Mouse (Mus musculus) gastrocnemius, postnatal 10 days (tissue): ENCODE data around the gene Gm3045. TPM values are rescaled to one million over a fixed set of nuclear protein-coding genes. Genes with fewer than 3 reads are reported as not detected.

Source experiments
- DNase-seq: peaks from one replicate; pipeline ENCODE4 v3.0.0; 2021; ENCODE audit warnings: mixed read lengths
- total RNA-seq, 2 experiments: library from RNA; stranded (reverse); gene quantifications; 2 replicates each; pipeline ENCODE4 v1.2.3; 2021

Gene Gm3045
- total RNA-seq, 2 experiments from 2014 or later = not detected

DNA sequence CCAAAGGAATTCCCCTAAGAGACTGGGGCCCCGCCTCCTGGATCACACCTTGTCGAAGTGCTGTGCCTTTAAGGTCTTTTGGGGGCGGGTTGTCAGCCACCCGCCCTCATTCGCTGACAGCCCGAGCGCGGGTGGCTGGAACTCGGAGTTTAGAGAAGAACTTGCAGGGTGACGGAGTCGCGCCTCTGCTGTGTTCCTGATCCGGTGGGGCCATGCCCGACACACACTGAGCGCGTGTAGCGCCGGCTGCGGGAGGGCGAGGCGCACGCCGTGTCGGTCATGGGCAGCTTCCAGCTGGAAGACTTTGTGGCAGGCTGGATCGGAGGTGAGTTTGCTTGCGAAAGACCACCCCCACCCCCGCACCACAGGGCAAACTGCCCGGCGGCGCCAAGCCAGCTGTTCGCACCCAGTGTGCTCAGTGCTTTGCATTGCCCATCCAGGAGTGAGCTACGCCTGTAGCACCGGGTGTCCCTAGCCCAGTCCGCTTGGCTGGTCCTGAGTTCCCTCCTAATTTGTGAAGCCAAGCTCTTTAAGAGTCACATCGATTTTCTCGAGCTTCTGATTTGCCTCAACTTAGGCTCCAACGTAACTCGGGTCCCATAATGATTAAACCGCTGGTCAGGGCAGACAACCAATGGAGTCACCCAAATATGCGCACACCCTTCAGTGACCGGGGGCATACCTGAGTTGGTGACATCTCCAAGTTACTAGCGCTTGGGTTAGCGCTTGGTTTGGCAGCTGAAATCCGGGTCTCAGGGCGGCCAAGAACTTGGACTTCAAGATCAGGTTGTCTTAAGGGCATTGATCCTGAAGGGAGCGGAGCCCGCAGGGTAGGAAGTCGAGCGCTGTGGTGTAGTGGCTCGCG, 12.0 kb downstream of the Gm3045 start, which contains the start of gene Slc25a48:
Slc25a48 (plus strand) TSS at position 145 of the 865 bp plus-strand sequence.
- peak; percentile 33 for DNase-seq

DNA sequence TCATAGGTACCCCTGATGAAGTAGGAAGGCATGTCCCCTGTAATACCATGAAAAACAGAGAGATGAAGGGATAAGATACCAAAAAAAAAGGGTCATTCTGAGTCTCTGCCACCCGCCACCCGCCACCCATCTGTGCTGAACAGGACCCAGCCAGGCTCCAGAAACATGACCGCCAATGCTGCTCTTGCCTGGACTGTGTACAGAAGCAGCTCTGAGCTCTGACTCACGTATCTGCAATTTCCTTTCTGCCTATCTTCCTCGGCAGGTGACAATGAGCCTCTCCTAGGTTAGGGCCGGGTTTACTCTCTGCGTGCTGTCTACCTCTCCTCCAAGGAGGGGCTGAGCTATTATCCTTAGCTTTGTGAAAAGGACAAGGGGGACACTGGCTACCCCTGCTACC, 17.0 kb downstream of the Gm3045 start:
- no peak for DNase-seq

DNA sequence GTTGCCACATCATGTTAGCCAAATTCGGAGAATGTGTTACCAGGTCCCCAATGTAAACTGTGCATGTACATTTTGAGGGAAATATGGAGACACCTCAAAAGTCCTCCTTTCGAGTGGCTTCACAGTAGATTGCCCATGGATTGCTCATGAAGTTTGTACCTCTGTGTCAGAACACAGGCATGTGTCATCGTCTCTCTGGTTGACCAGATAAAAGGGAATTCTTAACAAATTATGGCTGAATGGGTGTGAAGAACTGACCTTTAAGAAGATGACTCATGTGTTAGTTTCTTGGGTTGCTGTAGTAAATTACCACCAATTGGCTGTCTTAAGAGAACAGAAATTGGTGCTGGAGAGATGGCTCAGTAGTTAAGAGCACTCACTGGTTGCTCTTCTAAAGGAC, 17.7 kb downstream of the Gm3045 start:
- no peak for DNase-seq

DNA sequence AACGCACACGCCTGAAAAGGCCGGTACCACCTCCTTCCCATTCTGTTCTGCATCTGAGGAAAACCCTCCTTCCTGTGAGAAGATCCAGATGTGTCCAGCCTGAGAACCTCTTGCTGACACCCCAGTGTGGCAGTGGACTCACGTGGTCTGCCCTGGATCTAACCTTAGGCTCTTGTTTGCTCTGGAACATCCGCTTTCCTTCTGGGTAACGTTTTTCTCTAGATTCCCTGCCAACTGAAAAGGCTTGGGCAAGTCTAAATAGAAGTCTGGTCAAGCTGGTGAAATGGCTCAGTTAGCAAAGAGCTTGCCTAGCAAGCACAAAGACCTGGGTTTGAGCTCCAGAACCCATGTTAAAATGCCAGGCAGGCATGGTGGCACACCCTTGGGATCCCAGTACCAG, 18.6 kb downstream of the Gm3045 start:
- no peak for DNase-seq

DNA sequence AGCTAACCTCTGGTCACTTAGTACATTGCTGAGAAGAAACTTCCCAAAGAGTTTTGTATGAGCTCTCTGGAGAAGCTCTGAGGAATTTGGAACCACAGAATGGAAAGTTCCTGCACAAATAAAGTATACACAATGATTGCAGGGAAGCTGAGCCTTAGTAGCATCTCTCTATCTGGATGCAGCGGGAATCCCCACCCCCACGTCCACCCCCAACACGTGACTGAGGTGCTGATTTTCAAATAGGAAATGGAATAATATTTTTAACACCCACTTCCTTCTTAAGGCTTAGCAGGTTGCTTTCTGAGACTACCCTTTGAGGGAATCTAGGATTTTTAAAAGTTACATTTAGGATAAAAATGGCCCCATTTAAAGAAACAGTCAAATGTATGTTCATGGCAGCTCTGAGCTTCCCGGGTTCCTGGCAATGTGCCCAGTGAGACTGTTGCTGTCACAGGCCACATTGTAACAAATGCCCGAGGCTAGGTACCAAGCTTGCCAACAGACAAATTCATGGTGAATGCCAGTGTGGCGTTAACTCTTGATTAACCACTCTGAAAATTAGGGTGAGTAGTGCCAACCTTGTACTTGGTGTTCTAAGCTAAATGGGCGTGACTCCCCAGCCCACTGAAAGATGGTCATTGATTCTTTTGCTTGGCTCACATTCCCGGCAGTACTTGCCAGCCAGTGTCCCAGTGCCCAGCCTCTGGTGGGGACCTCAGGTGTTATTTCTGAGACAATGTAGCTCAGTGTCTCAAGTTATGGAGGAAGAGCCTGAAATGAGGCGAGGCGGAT, 23.0 kb downstream of the Gm3045 start:
- DNase-seq = no peak

DNA sequence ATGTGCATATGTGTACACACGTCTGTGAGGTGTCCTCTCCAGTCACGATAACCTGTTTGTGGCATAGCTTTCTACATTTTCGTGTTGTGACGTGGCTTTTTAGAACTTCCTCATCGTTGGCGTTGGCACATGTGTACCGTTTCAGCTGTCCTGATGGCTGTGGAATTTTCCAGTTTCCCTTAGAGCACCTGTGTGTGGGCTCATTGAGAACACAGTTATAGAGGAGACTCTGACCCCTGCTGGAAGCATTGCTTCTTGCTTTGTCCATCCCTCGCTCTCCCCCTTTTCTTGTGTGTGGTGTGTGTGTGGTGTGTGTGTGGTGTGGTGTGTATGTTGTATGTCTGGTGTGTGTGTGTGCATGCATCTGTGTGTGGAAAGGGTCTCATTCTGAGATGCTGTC, 23.6 kb downstream of the Gm3045 start:
- no peak for DNase-seq

DNA sequence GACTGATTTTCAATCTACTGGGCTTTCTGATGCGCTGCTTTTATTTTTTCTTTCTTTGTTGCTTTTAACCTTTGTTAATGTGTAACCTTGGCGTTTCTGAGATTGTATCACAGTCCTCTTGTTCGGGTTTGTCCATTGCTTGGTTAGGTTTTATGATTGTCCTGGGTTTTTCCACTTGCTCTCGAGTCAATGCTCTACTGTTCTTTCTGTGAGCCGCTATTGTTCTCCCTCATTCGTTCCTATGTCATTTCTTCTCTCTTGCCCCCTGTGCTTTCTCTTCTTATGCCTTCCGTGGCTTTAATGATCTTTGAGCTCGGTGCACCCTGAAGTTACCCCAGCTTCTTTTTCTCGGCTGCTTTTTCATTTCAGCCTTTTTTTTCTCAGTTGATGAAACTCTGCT, 31.6 kb downstream of the Gm3045 start:
- no peak for DNase-seq

DNA sequence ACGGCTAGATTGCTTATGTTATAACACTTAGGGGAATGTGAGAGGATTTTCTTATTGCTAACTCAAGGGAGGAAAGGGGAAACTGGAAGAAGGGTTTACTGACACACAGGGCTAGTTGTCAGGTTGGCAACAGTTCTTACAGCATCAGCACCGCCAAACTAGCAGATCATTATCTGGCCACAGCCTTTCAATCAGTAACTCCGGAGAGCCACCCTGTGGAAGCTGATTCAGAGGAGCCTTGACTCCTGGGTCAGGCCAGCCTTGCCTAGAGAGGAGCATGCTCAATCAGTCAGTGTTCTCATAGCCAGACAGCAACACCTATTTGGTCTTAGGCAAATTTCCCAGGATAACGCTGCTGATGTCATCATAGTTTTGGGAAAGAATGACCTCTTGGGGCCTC, 35.1 kb downstream of the Gm3045 start:
- no peak for DNase-seq

DNA sequence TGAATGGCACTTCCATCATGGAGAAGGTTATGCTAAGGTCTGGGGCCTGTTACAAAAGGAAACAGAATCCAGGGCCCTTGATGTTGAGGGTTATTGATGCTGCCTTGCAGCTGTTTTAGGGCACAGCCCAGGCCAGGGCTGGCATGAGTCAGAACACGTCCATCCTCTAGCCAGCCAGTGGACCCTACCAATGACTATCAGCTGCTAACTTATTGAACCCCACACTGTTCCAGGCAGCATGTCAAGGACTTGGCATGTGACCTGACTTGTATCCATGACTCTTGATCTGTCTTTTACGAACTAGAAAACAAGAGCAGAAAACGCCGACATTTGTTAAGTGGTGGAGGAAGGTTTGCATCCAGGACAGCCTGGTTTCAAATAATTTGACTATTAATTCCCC, 36.4 kb downstream of the Gm3045 start:
- no peak for DNase-seq

DNA sequence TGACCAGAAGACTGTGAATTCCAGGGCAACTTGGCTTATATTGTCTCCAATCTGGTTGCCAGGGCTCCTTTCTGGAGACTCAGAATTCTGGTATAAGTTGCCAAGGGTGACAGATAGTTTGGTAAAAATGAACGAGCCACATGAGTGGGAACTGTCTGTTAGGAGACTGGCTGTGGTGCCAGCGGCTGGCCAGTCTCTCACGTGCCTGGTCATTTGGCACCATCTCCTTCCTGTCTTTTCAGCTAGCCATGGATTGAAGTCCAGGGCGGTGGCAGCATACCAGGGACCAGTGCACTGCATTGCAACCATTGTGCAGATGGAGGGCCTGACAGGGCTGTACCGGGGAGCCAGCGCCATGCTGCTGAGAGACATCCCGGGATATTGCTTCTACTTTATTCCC, 36.9 kb downstream of the Gm3045 start:
- DNase-seq = no peak

DNA sequence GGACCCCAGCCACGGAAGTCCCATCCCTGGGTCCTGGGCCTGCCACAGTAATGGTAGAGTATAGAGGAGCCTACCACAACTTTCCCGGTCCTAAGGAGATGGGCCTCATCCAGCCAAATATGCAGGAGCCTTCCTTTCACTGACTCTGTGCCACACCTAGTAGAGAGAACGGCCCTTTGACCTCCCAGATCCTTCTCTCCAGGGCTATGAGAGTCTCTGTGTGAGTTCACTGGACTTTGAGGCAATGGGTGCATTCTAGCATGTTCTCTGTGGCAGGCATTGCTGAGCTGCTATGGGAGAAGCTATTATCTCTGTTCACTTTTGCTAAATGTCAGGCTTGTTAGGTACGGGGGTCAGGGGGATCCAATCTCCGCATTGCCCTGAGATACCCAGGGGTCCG, 37.4 kb downstream of the Gm3045 start:
- DNase-seq = no peak

DNA sequence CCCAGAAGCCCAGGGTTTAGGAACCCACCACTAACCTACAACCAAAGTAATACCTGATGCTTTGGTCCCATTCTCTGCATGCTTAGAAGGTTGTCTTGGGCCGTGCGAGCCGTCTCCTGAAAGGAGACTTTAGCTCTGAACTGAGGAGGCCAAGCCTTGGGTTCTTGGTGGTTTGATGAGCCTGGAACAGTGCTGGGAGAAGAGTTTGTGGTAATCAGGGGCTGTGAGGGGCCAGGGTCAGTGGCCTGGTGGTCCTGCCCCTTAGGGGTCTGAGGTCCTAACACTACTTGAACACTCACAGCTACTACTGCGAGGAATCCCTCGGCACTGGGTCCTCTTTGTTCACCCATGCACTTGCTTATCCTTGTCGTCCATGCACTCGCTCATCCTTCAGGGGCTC, 41.4 kb downstream of the Gm3045 start:
- no peak for DNase-seq

DNA sequence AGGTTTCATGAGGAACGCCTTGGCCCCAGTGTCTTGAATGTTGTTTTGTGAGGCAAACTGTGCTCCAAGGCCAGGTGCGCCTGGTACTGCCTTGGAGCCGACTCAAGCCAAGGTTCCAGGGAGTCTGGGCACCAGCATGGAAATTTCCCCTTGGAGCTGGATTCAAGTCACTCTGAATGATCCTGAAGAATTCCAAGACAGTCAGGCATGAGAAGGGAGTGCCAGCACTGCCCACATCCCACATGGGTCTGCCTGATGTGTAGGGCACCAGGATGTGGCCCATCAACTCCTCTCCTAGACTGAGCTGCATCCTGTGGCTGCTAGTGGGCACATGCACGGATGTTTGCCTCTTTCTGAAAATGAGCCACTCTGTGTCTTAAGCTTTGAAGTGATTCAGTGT, 42.1 kb downstream of the Gm3045 start:
- DNase-seq = no peak

DNA sequence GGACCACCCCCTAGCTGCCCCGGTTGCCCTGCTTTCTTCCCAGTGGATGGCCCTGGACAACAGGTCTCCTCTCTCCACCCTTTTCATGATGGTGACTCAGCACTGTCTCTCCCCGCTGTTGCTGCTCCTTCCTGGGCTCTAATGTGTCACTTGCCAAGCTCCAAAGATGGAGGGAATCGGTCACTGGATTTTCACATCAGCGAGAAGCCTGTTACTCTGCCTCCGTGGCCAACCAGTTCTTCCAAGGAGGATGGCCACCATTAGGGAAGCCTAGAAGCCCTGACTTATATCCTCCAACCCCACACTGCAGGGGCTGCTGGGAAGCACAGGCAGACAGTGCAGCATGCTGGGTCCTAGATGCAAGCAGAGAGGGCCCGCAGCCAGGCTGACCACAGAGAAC, 44.8 kb downstream of the Gm3045 start:
- no peak for DNase-seq

DNA sequence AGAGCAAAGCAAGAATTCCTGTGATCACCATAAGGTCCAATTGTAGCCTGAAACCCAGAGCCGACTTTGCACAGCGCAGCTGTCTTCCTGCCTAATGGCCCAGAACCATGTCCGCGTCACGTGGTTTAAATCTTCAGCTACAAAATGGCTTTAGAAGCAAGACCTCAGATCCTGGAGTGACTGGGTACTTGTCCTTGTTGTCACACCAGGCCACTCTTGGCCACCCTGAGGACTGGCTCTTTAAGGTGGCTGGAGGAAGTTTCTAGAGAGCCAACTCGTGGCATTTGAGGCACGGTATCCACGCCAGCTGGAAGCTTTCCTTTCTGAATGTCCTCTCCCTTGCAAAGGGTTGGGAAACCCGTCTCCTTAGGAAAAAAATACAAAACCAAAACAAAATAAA, 45.6 kb downstream of the Gm3045 start:
- DNase-seq = peak; percentile 48

DNA sequence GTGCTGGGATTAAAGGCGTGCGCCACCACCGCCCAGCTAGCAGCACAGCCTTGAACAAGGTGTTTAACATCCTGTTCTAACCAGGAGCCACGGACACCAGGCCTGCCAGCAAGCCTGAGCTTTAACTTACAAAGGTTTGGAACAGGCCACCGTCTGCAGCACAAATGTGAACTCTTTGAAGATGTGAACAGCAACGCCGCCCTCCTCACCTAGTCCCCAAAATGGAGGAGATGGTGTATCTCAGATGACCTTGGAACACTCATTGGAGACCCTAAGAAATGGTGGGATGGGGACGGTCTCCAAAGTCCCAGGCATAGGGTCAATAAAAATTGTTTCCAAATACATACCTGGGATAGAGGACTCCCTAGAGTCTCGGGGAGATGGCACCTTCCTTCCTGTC, 46.3 kb downstream of the Gm3045 start:
- DNase-seq = no peak

DNA sequence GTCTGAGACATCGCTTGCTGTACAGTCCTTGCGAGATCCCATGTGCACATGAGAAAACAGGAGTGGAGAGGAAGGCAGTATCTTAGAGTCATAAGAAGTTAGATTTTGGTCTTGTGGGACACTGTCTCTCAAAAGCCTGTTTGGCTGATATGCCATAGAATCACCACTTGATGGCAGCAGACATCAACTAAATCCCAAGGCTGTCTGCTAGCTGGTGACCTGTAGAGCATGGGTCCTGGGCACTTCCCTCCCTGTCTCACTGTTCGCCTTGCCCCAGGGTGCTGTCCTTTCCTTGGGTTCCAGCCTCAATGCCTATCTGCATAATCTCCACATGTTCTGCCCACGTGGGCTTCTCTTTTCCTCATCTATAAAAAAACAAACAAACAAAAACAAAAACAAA, 49.0 kb downstream of the Gm3045 start:
- no peak for DNase-seq

DNA sequence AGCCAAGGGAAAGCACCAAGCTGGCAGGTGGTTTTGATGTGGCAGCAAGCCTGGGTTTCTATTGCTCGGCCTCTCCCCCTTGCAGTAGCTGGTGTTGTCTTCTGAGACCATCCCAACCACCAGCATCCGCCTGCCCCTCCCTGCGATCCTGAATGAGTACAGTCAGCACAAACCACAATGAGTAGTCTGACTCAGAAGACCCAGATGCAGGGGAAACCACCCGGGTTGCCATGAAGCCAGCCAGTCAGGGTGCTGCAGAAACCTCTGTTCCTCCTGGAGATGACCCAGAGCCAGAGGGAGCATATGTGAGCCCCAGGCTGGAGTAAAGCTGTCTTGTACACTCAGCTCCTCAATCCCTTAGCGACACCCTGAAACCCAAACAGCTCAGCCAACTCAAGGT, 50.4 kb downstream of the Gm3045 start:
- DNase-seq = no peak

DNA sequence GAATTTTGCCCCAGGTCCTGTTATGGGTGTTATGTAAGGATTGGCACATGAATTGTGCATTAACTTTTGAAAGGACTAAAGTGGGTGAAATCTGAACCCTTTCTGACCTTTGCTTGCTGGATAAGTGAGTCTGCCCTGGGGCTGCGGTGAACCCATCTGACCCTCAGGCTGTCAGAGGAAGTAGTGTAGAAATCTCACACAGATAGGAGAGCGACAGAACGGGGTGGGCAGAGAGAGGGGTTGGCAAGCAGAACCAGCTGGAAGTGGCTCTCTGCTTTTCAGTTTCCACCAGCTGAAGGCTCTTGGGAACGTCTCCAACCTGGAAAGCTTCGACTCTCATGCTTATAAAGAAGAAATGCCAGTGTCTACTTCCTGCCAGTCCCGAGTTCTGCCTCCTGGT, 50.9 kb downstream of the Gm3045 start:
- DNase-seq = no peak

DNA sequence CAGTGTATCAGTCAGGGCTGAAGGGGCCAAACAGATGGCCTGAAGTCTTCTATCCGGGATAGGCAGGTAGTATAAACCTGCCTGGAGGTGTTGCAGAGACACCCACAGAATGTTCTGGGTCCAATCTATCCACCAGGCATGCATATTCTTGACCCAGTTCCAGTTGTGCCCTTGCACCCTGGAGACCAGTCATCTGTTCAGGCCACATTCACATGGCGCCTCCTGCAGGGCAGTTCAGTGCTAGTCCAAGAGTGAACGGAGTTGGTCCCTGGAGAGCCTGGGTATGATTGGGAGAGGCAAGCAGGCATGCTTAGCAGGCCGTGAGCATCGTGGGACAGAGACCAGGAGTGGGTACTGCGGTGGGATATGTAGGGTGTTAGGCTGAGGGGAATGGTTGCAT, 51.6 kb downstream of the Gm3045 start:
- no peak for DNase-seq

DNA sequence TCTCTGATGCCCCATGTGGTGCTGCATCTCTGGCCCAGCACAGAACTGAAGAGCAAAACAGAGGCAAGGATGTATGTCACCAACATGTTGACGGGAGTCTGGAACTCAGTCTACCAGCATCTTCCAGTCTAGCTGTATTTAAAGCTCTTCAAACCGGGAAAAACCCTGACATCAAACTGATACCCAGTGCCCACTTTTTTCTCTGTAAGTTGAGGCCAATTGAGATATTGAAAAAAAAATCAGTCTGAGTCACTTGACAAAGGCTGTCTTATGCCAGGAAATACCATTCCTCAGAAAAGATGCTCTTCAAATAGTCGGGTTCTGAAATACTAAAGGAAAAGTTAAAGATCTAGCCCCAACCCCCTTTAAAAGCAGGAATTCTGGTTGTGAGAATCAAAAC, 55.8 kb downstream of the Gm3045 start, which contains the start of gene Il9:
Il9 (minus strand) TSS at position 101 of the 400 bp plus-strand sequence.
- no peak for DNase-seq
